In genomic region chr6:23410256-23411049, GRCm38 (mm10) we compare ENCODE assay signal across 14 mouse cellular contexts.
DNase-seq lines count a peak whose midpoint lies in the region; ATAC-seq lines count a peak whose summit lies in the region.
"Had no signal": no experiment of that assay in that cellular context is flagged by ENCODE, and none has a peak within 500 bp of the region (broad histone marks: within the 10 kb centered on the region; RNA-seq: fewer than 3 reads in every experiment).

No protein-coding gene starts in this region.

- no peaks in the 10 kb centered on the region for H3K27me3 ChIP-seq in embryonic facial prominence, embryonic 14.5 days (replicated peaks; ENCODE audit: control insufficient read depth, insufficient read depth, low read length)
- peaks cover 10% of the 10 kb centered on the region; the same call in 1 of the 2 replicates for H3K27me3 ChIP-seq in hindbrain, embryonic 13.5 days
- peaks cover 3% of the 10 kb centered on the region; the same call in 1 of the 2 replicates for H3K27me3 ChIP-seq in midbrain, embryonic 15.5 days (replicated peaks)
- H3K27me3 ChIP-seq: liver, embryonic 13.5 days had no signal

- 0 out of 2 replicates have a peak overlapping the region, but pooled peaks have one; percentile 20 for H3K4me2 ChIP-seq in embryonic facial prominence, embryonic 14.5 days (ENCODE audit: low read depth, low read length)
- H3K4me2 ChIP-seq in hindbrain, embryonic 13.5 days = peak overlapping the region; percentile 42
- peak overlapping the region; percentile 45 for H3K4me2 ChIP-seq in midbrain, embryonic 15.5 days
- H3K4me2 ChIP-seq: liver, embryonic 13.5 days had no signal

- H3K9me3 ChIP-seq in embryonic facial prominence, embryonic 14.5 days (ENCODE audit: control insufficient read depth, low read length) = no peaks in the 10 kb centered on the region
- H3K9me3 ChIP-seq in hindbrain, embryonic 13.5 days = no peaks in the 10 kb centered on the region
- no peaks in the 10 kb centered on the region for H3K9me3 ChIP-seq in midbrain, embryonic 15.5 days
- H3K9me3 ChIP-seq: liver, embryonic 13.5 days had no signal

- H3K4me1 ChIP-seq in embryonic facial prominence, embryonic 14.5 days (ENCODE audit: control insufficient read depth, insufficient read depth, low read length) = no peaks in the 10 kb centered on the region
- H3K4me1 ChIP-seq in hindbrain, embryonic 13.5 days (replicated peaks) = no peaks in the 10 kb centered on the region
- peaks cover 14% of the 10 kb centered on the region; the same call in 1 of the 2 replicates for H3K4me1 ChIP-seq in midbrain, embryonic 15.5 days
- H3K4me1 ChIP-seq: liver, embryonic 13.5 days had no signal

- H3K4me3 ChIP-seq in embryonic facial prominence, embryonic 14.5 days (ENCODE audit: low read depth, low read length) = no peak overlapping the region
- no peak overlapping the region; the same call in 1 of the 2 replicates for H3K4me3 ChIP-seq in hindbrain, embryonic 13.5 days
- H3K4me3 ChIP-seq in midbrain, embryonic 15.5 days = peak overlapping the region; percentile 26
- H3K4me3 ChIP-seq: liver, embryonic 13.5 days had no signal

- ATAC-seq in frontal cortex, adult (ENCODE audit: low TSS enrichment) = peak; percentile 83
- ATAC-seq in embryonic facial prominence, embryonic 14.5 days (ENCODE audit: low read depth) = peak; percentile 44; the same call in 1 of the 2 replicates
- ATAC-seq in hindbrain, embryonic 13.5 days (ENCODE audit: low FRiP score) = no peak
- peak; percentile 86 for ATAC-seq in midbrain, embryonic 15.5 days (replicated peaks)
- ATAC-seq: intestine, embryonic 16.5 days had no signal

- H3K9ac ChIP-seq in embryonic facial prominence, embryonic 14.5 days (ENCODE audit: low read depth, low read length) = no peak overlapping the region
- no peak overlapping the region for H3K9ac ChIP-seq in hindbrain, embryonic 13.5 days
- H3K9ac ChIP-seq in midbrain, embryonic 15.5 days = peak overlapping the region; percentile 13; the same call in 1 of the 2 replicates
- H3K9ac ChIP-seq: liver, embryonic 13.5 days had no signal

- DNase-seq in frontal cortex, postnatal 14 days (ENCODE audit: low spot score in 2 of 2) = no peak
- peak; percentile 9 for DNase-seq in embryonic facial prominence, embryonic 14.5 days (ENCODE audit: low spot score)
- no peak for DNase-seq in adipocyte (ENCODE audit: low spot score)
- DNase-seq in urinary bladder, postnatal 25 days (ENCODE audit: low spot score) = no peak
- no peak for DNase-seq in urinary bladder, postnatal 10 days (ENCODE audit: low spot score)
- DNase-seq: adrenal gland, postnatal 10 days; liver, embryonic 13.5 days; lung, postnatal 36 days; retina, postnatal 1 day; thymus, adult 2 months had no signal

- WGBS in embryonic facial prominence, embryonic 14.5 days = 9% methylated on average over 12 of the region's 12 CpGs
- WGBS in hindbrain, embryonic 13.5 days = 6% methylated on average over 12 of the region's 12 CpGs
- 2% methylated on average over 12 of the region's 12 CpGs for WGBS in midbrain, embryonic 15.5 days

- no peaks in the 10 kb centered on the region for H3K36me3 ChIP-seq in embryonic facial prominence, embryonic 14.5 days (ENCODE audit: control insufficient read depth, insufficient read depth, low read length)
- no peaks in the 10 kb centered on the region for H3K36me3 ChIP-seq in hindbrain, embryonic 13.5 days
- no peaks in the 10 kb centered on the region for H3K36me3 ChIP-seq in midbrain, embryonic 15.5 days (replicated peaks)
- H3K36me3 ChIP-seq: liver, embryonic 13.5 days had no signal

- no peak overlapping the region for H3K27ac ChIP-seq in embryonic facial prominence, embryonic 14.5 days (replicated peaks; ENCODE audit: low read depth, low read length)
- H3K27ac ChIP-seq in hindbrain, embryonic 13.5 days = no peak overlapping the region
- no peak overlapping the region for H3K27ac ChIP-seq in midbrain, embryonic 15.5 days
- H3K27ac ChIP-seq: liver, embryonic 13.5 days had no signal
